Mouse (Mus musculus): ENCODE measurements around the gene Hoxb3. TPM values are rescaled to one million over a fixed set of nuclear protein-coding genes. Genes with fewer than 3 reads are reported as not detected.

The Hoxb3 gene
- total RNA-seq, 4 experiments from 2014 or later: not detected

DNA sequence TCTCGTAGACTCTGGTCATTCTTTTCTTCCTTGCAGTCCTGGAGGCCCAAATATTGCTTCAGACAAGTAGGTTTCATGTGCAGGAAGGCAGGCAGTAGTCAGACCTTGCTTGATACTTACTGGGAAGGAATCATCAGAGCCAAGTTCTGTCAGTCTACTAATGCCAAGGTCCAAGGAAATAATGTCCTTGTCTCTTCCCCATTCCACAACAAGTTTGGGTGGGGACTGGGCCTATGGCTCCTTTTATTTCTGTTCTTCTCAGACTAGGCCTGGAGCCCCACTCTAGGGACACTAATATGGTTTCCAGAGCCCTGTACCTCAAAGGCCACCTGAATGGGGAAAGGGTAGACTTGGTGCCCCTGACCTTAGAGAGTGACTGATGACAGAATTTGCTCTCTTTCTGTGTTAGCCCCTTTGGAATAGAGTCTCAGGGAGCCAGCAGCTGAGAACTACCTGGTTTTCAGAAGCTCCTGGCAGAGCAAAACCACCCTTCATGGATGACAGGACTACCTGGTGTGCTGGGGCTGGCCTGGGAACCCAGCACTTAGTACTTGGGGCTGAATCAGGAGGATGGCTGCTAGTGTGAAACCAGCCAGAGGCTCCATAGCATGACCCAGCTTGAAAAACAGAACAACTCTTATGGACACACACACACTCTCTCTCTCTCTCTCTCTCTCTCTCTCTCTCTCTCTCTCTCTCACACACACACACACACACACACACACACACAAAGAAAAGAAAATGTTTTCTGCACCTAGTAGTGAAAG is 34.5 kb upstream of the Hoxb3 start:
- no peak for DNase-seq (ENCODE audit: low spot score in 2 of 2)

- DNase-seq (ENCODE audit: low spot score in 2 of 2): no peak
Observed at GRCm38 (mm10) chr11:96289293-96289692, 33.8 kb upstream of the Hoxb3 start.

- DNase-seq (ENCODE audit: low spot score in 2 of 2): no peak
Observed at GRCm38 (mm10) chr11:96289837-96290236, 33.3 kb upstream of the Hoxb3 start.

GRCm38 (mm10) chr11:96290705-96291355 is 32.3 kb upstream of the Hoxb3 start:
- DNase-seq (ENCODE audit: low spot score in 2 of 2): no peak

GRCm38 (mm10) chr11:96291681-96292564 is 31.2 kb upstream of the Hoxb3 start, which contains the start of gene Hoxb6:
Gene Hoxb6, plus strand, starts transcription at chr11:96292476.
- DNase-seq (ENCODE audit: low spot score in 2 of 2): no peak

DNA sequence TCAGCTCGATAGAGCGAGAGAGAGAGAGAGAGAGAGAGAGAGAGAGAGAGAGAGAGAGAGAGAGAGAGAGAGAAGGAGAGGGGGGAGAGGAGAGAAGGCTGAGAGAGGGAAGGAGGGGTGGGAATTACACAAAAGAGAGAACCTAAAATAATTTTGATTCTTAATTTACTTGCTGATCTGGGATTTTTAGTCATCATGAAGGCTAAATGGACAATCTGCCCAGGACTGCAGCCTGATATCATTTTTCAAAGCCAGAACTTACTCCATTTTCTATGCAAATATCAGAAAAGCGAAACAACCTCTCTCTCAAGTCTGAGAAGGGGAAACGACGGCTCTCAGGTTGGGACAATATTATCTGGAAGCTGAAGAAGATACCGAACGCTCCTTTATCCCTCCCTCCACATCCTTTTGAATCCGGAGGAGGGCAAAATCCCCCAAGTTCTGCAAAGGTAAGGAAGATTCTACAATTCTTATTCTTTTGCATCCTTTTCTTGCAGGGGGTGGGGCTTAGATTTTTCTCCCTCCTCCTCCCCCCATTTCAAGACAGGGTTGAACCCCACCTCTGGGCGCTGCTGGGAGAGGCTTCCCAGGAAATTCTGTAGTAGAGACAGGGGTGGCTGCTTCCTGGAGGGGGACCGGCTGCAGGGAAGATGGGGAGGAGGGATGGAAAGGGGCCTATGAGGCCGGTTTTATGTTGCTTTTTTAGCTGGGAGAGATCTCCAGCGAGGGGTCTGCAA is 30.4 kb upstream of the Hoxb3 start:
- no peak for DNase-seq (ENCODE audit: low spot score in 2 of 2)

GRCm38 (mm10) chr11:96293302-96293921 is 29.7 kb upstream of the Hoxb3 start:
- no peak for DNase-seq (ENCODE audit: low spot score in 2 of 2)

DNA sequence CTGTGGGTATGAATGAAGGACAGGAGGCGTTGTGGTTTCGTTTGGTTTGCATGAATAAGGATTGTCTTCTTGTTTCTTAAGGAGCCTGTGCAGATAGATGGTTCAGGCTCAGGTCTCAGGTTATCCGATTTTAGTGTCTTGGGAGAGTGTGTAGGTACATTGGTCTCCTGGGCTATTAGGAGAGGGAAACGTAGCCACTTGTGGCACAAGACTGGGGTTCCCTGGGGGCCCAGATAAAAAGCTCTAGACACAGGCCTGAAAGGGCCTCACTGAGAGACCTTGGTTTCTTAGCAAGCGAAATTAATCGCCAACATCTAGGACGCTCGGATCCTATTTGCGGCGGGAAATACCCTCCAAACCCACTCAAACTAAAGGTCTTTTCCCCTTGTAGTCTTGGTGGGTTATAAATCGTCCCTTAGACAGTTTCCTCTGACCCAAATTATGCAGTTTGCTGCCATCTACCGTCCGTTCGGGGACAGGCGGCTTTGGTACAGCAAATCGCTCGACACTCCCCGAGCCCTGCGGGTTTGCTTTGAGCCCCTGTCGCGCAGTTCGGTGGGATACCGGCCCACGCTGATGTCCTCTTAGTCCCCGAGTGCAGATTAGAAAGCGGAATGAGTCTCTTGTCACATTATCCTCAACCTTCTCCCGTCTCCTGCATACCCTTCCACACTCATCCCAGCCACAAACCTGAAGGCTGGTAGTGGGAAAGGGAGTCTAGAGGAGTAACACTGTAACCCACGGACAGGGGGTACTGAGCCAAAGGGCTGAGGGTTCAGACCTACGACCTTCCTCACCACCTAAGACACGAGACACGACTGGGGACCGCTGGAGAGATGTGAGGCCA is 28.7 kb upstream of the Hoxb3 start:
- DNase-seq (ENCODE audit: low spot score in 2 of 2): peak in 1 of 2 experiments; percentile 41

DNA sequence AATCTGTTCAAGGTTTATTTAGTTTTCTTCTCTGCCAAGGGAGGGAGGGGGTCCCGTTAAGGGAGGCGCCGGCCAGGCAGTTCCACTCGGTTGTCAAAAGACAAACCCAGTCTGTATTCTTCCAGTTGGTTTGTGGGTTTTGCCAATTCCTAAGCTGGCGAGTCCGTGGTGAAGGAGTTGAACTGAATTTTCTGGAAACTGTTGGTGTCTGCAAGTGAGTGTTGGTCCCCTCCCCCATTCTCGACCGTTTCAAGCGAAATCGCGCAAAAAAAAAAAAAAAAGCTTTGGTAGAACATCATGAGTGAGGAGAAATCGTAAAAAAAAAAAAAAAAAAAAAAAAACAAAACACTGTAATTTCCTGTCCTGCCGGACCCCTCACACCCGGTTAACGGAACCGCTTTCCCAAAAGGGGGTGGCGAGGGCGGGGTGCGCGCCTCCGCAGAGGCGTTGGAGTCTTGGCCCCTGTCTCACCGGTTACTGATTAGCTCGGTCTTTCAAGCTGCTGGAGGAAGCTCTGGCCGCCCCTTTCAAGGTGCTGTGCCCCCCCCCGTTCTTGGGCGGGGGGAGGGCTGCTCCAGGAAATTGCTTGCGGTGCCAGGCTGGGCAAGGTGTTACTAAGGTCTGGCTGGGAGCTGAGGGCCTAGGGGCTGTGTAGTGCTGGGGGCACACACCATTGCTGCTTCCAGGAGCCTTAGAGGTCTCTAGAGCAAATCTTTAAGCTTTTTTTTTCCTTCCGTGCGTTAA is 27.9 kb upstream of the Hoxb3 start:
- DNase-seq (ENCODE audit: low spot score in 2 of 2): no peak

GRCm38 (mm10) chr11:96296997-96297396 is 26.1 kb upstream of the Hoxb3 start:
- no peak for DNase-seq (ENCODE audit: low spot score in 2 of 2)

- DNase-seq (ENCODE audit: low spot score in 2 of 2): no peak
Observed at GRCm38 (mm10) chr11:96297428-96297827, 25.7 kb upstream of the Hoxb3 start.

- no peak for DNase-seq (ENCODE audit: low spot score in 2 of 2)
Observed at GRCm38 (mm10) chr11:96297968-96298635, 25.0 kb upstream of the Hoxb3 start.

GRCm38 (mm10) chr11:96298895-96299667 is 24.0 kb upstream of the Hoxb3 start:
- no peak for DNase-seq (ENCODE audit: low spot score in 2 of 2)

DNA sequence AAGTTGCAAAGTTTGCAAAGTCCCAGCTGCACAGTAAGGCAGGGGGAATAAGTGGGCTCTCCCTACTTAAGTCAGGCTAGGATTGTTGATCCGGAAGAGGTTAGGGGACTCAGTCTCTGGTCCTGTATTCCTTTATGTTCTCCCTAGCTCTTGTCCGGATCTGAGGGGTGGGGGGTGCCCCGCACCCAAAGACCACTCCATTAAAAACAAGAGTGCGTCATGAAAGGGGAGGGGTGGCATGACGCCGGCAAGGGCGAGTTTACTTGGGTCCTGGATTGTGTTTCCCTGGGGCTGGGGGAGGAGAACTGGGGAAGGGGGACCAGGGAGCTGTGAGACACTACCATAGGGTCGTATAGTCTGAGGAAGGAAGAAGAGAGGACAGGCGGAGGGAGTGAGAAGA is 23.3 kb upstream of the Hoxb3 start:
- no peak for DNase-seq (ENCODE audit: low spot score in 2 of 2)

DNA sequence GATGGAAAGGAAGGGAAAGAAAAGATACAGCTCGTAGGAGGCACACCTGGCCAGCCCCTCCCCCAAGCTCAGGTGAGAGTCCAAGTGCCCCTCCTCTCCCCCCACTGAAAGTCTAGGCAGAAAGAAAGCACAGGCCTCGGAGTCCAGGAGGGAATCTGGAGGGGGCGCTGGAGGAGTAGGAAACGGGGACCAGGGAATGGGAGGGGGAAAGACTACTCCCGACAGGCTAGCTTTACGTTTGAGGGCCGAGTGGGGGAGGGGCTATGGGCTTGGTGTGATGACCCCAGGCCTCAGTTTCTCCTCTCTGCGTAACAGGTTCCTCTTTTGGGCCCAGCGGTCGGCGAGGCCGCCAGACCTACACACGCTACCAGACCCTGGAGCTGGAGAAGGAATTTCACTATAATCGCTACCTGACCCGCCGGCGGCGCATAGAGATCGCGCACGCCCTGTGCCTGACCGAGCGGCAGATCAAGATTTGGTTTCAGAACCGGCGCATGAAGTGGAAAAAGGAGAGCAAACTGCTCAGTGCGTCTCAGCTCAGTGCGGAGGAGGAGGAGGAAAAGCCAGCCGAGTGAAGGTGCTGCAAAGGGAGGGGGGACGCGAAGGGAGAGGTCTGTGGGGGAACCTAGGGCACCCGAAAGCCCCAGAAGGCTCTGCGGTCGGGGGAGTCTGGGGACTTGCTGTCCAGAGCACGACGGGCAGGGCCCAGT is 22.6 kb upstream of the Hoxb3 start:
- DNase-seq (ENCODE audit: low spot score in 2 of 2): no peak

DNA sequence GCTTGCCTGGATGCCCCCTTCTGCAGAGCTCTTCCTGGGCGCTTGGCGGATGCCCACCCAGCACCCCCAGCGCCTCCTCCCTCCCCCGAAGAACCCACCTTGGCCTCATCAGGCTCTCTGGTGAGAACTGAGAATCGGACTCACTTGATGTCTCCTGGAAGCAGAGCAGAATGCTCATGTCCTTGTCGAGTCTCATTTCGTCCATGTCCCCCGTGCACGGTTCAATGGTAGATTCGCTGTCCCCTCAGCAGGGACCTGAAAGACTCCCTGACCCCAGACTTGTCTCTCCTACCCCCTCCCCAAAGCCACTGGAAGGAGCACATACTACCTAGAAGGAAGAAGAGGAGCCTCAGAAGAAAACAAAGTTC is 22.1 kb upstream of the Hoxb3 start:
- DNase-seq (ENCODE audit: low spot score in 2 of 2): no peak

DNA sequence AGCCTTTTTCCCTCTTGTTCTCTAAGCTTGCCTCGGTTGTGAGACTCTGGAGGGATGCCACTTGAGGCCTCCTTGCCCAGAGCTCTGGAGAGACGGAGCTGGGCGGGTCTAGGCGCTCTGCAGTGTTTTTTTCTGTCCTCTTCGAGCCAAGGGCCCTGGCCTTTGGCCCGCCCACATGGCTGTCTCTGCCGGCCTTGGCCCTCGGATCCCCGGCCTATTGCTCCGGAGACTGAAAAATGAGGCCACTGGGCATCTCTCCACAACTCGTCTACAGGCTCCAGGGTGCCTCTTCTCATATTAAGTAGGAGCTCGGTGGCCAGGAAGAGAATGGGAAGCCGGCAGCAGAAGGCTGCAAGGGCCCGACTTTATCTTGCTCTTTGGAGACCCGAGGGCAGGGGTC is 21.3 kb upstream of the Hoxb3 start:
- peak; percentile 52 to 62 for DNase-seq (ENCODE audit: low spot score in 2 of 2)

Measured in layer of hippocampus, adult 8-10 months (tissue).